Mouse (Mus musculus): ENCODE measurements around the gene Cryba4.

Gene Cryba4

DNA sequence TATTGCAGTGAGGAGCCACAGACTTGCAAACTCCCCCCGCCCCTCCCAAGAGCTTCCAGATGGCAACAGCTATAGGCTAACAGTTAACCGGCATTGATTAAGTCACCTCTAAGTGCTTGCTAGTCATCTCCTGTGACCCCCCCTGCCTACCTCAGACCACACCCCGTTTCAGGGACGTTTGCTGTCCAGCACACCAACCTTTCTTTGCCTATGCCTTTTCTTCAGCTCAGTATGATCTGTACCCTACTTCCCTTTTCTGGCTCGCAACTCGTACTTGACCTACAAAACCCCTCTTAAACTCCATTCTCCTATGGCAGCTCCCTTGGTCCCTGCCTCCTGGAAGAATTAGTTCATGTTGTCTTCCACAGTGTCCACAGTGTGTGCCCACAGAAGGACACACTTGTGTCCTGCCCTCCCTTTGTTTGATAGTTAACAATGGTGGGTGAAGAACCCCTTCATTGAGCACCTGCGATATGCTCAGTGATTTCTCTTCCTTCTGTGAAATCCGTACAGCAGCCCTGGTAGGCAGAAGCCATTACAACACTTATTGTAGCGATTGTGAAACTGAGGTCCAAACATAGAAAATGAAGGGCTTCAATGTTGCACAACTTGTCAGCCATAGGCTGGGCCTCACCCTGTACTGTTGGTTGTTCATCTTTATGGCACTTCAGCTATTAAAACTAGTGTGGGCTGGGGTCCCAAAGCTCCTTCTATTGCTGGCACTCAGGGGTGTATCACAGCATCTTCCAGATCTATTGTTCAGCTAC is 13.9 kb upstream of the Cryba4 start:
- no peak for DNase-seq (ENCODE audit: low read depth)

DNA sequence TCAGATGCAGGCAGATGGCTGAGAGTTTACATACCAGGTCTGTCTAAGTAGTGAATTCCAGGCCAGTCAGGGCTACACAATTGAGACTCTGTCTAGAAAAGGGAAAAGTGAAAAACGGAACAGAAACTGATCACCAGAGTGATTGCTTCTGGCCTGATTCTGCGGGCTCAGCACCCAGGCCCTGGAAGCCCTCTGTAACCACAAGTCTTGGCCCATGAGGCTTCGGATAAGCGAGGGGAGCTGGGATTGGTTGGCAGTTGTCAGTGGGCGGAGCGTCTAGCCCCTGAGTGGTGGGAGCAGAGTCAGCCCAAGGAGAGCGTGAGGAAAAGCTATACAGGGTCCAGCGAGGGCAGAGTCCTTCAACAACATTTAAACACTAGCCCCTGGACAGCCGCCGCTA is 13.2 kb upstream of the Cryba4 start:
- DNase-seq (ENCODE audit: low read depth), result no peak

DNA sequence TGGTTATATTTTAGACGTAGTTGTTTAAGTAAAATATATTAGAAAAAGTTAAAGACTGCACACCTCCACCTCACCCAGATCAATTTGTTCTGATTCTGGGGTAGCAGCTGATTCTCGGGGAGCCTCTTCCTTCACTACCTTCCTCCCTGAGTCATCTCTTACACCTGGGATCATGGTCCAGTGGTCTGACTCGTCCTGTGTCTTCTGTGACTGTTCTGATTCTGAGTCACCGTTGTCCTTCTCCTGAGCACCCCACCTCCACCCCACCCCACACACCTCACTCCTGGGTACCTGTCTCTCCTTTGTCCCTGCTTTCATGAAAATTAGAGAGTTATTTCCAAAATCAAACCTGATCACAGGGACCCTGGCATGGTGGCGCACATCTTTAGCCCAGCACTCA is 12.8 kb upstream of the Cryba4 start:
- no peak for DNase-seq (ENCODE audit: low read depth)

DNA sequence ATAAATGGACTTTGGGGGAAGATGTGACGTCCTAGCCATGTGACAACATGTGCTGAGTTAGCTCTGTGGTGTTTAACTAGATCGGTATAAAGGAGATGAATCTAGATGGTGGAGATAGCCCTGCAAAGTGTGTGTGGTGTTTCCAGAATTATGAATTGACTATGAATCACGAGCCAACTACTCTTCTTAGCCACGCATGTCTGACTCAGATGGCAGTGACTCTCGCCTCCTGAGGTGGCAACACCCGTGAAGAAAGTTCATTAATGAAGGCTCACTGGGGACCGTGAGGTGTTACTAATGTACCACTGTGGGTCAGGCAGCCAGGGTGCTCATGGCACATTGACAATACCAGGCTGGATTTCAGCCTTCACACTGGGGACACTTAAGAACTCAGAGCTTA is 11.8 kb upstream of the Cryba4 start:
- DNase-seq (ENCODE audit: low read depth), result no peak

DNA sequence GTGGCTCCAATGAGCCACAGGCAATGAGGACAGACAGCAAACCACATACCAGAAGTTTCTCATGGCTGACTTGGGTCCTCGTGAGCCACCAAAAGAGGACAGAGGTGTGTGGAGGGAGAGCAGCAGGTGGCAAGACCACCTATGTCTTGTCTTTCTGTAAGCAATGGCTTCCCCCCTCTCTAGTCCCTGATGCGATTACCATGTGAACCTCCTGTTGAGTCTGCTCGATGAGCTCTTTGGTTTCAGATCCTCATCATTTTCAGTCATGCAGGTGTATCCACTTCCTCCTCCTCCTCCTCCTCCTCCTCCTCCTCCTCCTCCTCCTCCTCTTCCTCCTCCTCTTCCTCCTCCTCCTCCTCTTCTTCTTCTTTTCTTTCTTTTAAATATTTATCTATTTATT is 8.5 kb upstream of the Cryba4 start:
- DNase-seq (ENCODE audit: low read depth), result no peak

DNA sequence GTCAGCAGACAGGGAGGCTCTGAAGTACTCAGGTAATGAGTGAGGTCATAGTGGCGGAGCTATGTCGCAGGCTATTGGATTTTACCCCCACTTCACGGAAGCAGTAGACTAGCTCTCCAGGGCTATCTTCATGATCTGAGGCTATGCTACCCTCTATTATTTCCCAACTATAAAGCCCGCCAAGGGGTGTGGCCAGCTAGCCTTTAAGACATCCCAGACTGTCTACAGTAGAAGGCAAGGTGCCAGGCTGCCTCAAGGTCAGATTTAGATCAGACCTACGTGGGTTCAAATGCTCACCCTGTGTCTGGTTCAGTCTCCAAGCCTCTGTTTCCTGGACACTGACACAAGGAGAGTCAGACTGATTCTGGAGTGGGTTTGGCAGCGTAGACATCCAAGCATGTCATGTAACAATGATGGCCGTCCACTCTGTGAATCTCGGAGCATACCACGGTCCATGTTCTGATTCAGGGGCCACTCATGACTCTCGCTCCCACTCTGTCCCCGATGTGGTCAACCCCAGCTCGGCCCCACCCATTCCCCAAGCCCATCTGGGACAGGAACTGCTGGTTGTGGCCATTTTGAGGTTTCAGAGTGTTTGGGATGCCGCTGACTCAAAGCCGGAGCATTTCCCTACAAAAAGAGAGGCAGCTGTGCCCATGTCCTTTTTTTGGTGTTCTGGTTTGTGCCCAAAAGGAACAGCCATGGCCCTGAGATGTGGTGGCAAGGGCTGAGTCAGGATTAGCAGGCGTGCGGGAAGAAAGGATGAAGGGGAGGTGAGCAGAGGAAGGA is 7.7 kb upstream of the Cryba4 start:
- DNase-seq (ENCODE audit: low read depth), result no peak

DNA sequence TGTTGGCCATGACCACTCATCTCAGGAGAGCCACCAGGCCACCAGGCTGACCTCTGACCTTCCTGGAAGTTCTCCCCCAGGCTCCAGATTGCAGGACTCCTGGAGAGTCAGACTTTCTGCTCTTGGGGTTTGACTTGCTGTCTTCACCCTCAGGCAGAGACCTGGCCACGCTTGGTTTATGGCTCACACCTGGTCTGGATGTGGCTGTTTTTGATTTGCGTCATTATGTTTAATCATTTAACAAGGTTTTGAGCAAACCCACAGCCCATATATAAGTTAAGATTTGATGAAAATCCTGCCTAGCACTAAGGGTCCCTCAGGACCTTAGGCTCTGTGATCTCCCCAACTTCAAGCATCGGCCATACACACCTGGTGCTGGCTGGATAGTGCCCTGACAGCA is 5.6 kb upstream of the Cryba4 start:
- no peak for DNase-seq (ENCODE audit: low read depth)

DNA sequence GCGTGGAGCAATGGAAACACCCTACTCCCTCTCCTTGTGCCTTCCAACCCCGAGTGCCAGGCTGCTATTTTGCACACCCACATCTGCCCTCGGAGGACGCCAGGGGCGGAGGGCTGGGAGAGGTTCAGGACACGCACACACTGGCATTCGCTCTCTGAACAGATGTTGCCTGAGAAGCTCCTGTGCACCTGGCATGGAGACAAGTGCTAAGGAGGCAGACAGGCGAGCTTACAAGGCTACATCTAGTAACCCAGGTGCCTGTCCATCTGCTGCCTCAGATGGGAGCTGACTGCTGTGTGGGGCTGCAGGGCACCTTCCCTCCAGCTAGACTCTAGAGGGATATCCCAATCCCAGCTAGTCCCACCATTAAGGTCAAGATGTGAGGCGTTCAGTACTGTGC is 4.1 kb upstream of the Cryba4 start:
- DNase-seq (ENCODE audit: low read depth), result no peak

DNA sequence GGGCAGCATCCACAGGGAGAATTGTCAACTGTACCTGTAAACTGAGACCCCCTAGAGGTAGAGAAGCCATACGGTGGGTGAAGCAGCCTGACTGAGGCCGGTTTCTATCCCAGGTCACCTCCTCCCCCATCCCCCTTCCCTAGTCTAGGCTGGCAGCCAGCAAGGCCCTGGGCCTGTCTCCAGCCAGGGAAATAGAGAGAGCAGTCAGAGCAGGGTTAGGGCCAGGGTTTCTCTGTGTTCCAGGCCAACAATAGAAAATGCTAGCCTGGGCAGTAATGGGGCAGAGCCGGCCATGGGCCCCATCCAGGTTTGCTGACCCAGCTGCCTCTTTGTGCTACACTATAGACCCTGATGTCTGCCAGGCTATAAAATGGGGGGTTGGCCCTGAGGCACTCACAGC is 3.1 kb upstream of the Cryba4 start, which contains the start of gene Crybb1:
Gene Crybb1 (plus strand): TSS at position 390 of the 400 bp plus-strand sequence.
- DNase-seq (ENCODE audit: low read depth), result no peak

DNA sequence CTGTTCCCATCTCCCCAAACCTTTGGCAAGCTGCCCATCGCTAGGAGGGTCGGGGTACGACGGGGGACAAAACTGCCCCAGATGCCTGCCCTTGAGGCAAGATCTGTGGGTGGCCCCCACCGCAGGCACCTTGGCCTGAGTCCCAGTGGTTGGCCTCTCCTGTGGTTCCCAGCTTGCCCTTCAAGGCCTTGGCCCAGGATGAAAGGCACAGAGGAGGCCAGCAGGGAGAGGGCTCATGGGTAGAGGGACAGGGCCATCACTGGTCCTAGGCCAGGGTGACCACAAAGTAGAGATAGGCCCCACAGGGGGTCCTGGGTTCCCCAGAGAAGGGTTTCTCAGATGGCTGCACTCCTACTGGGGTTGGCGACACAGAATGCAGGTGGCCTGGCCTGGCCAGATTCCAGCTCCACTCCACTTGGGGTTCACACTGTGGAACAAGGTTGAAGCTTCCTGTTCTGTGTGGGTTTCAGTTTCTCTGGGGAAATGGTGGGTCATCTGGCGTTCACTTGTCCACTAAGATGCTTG is 2.0 kb upstream of the Cryba4 start:
- no peak for DNase-seq (ENCODE audit: low read depth)

DNA sequence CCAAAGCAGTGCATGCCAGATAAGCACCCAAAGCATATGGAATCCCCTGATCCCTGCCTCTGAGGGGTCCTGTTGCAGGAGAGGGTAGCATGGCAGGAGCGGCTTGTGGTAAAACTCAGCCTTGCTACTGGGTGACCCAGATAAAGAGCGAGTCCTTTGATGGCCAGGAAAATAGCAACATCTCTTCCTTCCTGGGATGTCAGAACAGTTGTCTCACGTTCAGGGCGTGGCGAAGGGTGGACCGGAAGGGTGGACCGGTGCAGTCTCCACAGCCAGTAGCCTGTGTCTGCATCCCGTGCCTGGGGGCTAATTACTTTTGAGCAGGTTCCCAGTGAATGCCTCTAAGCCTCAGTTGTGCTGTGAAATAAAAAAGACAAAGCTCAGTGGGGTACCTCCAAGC is 851 bp upstream of the Cryba4 start:
- DNase-seq (ENCODE audit: low read depth), result no peak

DNA sequence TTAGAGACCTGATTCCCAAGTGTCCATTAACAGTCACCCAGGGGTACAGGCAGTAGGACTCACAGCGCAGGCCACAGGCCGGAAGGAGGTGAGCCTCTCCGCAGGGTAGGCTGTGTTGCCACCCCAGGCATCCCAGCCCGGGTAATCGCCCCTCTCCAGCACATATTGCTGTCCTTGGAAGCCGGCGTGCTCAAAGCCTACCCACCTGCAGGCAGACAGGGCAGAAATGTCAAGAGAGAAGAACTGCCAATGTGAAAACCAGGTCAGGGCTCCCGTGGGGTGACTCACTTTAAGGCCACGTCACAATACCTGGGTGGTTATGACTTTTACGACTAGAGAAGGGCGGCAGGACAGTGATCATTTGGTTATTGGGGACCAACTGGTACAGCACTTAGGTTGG is 3.2 kb downstream of the Cryba4 start:
- no peak for DNase-seq (ENCODE audit: low read depth)

DNA sequence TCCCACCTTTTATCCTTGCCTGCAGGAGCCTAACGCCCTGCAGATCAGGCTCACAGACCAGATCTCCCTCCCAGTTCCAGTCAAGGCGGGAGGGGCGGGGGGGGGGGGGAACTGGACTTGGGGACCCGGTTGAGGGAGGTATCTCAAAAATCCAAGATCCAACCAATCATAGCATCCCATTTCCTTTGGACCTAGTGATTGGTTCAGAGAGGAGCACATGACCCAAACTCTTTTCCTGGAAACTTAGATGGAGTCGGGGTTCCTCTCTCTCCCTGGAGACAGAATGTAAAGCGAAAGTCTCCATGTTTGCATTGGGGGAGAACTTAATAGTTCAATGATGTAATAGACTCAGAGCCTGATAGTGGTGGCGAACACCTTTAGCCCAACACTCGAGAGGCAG is 4.9 kb downstream of the Cryba4 start:
- DNase-seq (ENCODE audit: low read depth), result no peak

DNA sequence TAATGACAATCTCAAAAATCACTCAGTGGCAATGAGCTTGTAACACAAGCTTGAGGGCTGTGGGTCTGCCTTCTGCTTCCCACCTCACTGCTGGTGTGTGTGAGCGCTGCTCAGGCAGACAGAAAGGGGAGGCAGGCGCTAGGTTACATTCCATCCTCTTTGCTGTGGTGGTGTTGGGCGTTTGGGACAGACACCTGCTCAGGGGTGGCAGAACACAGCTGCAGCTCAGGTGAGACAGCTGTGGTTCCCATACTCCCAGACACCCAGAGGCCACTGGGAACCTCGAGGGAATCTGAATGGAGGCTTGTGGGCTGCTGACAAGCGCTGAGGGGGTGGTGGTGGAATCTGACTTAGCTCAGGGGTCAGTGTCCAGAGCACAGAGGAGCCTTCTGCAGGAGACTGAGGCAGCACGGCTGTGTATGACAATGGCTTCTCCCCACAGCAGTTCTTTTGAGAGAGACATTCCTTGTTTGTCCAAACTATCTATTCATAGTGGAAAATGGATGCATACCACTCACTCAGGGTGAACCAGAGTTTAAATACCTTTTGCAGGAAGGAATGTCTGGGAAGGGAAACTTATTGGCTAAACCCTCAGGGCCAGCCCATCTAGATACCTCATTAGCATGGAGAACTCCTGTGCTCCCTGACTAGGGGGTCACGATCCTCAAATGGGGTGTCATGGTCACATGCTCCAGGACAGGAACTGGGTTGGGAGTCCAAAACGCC is 7.3 kb downstream of the Cryba4 start:
- no peak for DNase-seq (ENCODE audit: low read depth)

DNA sequence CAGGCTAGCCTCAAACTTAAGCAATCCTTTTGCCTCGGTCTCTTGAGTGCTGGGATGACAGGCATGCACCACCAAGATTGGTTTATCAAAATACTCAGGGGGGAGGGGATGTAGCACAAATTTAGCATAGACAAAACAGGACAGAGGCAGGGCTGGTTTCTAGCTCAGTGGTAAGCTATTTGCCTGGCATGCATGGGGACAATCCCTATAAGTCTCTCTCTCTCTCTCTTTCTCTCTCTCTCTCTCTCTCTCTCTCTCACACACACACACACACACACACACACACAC is 8.1 kb downstream of the Cryba4 start:
- DNase-seq (ENCODE audit: low read depth), result no peak

DNA sequence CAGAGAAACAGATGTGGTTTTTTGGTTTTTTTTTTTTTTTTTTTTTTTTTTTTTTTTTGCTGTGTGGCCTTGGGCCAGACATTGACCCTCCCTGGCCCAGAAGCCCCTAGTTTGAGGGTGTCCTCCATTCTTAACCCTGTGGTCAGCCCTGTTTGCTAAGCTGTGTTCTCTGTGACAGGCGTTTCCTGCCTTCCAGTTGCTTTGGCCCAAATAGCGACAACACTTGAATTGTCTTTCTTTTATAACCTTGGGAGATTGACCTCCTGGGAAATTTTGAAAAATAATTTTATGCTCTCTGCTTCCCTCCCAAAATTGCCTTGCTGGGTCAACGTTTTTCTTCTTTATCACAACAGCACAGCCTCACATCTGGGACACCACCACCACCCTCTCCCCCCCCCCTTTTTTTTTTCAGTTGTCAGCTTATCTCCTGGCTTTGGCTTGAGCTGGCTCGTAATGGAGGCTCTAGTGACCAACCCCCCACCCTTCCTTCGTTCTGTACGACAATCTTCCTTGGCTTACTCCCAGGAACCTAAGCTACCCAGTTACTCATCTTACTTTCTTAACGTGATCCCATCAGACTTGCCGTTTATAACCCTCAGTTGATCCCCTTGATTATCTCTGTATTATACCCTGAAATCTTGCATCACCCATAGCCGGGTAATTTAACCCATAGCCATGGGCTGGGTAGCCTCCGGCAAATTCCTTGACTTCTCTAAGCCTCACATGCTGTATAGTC is 8.6 kb downstream of the Cryba4 start:
- no peak for DNase-seq (ENCODE audit: low read depth)

DNA sequence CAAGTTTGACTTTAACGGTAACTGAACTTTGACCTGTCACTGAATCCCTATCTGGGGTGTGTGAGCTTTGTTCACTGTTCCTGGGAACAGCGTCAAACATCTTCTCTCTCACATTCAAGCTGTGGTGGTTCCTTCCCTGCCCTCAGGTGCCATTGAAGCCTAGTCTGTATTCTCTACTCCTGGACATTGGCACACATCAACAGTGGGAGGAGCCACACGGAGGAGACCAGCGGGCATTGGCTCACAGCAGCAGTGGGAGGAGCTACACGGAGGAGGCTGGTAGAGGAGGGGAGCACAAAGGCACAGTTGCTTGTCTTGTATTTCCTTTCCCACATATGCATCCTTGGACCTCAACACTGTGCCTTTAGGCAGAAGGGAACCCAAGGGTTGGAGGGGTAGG is 9.3 kb downstream of the Cryba4 start:
- no peak for DNase-seq (ENCODE audit: low read depth)

DNA sequence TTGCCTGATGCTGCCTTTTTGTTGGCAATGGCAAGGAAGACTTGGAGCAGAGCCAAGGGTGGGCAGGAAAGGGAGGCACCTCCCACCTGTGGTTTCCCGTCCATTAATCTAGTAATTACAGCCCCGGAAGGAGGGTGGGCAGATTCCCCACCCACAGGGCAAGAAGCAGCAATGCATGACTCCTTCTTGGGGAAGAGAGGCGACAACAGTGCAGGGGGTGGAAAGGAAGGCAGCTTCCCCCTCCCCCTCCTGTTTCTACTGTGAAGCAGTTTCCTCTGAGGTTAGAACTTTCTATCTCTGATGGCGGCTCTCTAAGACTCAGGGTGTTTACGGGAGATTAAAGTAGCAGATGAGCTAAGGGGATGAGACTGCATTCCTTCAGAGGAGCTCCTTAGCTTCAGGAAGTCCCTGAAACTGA is 9.9 kb downstream of the Cryba4 start:
- DNase-seq (ENCODE audit: low read depth), result no peak

DNA sequence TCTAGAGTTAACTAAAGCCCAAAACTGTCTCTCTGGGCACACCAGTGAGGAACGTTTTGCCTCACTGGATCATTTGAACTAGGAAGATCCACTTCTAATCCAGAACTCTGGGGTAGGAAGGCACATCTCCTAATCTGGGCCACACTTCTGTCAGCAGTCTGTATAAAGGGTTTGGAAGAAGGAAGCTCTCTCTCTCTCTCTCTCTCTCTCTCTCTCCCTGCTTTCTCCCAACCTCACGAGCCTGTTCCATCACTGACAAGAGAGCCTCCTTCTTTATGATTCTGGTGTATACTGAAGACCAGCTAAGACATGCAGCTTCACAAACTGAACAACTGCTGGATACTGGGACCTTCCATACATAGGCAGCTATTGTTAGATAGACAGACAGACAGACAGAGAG is 10.5 kb downstream of the Cryba4 start:
- DNase-seq (ENCODE audit: low read depth), result no peak

DNA sequence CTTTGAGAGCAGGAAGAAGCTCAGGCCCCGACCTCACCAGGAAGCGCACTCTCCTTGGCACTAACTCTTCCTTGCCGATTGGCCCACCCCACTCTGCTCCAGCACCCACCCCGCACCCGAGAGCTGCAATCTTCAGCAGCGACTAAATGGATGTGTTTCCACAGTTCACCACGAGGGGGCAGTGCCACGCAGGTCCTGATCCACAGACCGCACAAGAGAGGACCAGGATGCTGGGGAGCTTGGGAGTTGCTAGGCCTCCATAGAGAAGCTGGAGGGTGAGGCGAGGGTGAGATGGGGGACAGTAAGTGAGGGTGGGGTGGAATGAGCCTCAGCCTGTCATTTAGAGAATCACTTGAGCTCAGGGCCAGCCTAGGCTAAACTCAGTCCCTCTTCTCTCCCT is 11.6 kb downstream of the Cryba4 start:
- no peak for DNase-seq (ENCODE audit: low read depth)

DNA sequence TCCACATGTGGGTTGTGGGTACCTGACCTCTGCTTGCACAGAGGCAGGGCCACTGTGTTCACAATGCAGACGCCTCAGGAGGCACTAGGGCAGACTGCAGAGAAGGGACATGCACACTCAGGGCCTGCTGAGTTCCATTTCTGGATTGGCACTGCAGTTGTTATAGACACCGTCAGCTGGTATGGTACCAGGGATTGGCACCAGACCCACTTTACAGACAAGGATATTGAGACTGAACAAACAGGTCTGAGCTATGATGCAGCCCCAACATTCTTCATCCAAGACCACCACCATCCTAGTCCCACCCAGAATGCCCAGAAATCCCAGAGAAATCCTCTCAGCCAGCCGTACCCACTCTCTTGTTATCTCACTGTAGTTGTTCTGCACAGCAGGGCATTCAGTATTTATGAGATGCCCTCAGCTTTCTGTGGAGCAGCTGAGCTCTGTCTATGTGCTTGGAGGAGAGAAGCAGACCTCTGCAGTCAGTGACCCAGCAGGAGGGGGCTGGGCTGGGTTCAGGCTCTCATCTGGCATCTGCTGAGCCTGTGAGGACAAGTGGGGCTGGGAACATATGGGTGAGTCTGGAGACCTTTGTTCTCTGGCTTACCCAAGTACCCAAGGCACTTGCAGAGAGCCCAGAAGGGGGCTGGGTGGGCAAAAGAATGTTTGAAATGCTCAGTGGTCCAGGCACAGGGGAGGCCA is 13.4 kb downstream of the Cryba4 start:
- DNase-seq (ENCODE audit: low read depth), result no peak
